Mouse (Mus musculus) v-Abl transformed pro-B cells (cell line): ENCODE results near the gene Cib3.

Experiments
- in situ Hi-C, 2 experiments: fragments of 400-800 bp; cut with MboI; formaldehyde crosslinking; loops; one replicate each; pipeline ENCODE4 v1.15.1; 2025; ENCODE audit not compliant: unreplicated experiment in 2 of 2

Gene Cib3

DNA sequence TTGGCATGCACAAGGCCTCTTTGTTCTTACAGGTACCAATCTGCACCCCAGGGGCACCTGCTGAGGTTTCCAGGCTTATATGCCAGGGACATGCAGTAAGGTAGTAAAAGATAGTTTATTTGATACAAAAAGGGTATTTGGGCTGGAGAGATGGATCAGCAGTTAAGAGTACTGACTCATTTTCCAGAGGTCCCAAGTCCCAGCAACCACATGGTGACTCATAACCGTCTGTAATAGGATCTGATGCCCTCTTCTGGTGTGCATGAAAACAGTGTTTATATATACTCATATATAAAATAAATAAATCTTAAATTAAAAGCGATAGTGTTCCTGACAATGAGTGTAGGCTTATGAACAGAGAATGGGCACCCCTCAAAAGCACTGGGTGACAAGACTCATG lies 54.5 kb downstream of the Cib3 start:
- in situ Hi-C loops, result no loop called here
